10 mouse cellular contexts compared by ENCODE assay signal in genomic region chr14:93474991-93475390, GRCm38 (mm10).
DNase-seq lines count a peak whose midpoint lies in the region; ATAC-seq and TF ChIP-seq lines count a peak whose summit lies in the region.
"Had no signal": no experiment of that assay in that cellular context is flagged by ENCODE, and none has a peak within 500 bp of the region (broad histone marks: within the 10 kb centered on the region; RNA-seq: fewer than 3 reads in every experiment).

No protein-coding gene starts in this region.

- DNase-seq in limb, embryonic 14.5 days (ENCODE audit: low spot score): peak; percentile 64
- no peak for DNase-seq in limb, embryonic 10.5 days (ENCODE audit: low spot score)
- peak; percentile 91 for DNase-seq in brain, adult 2 months (ENCODE audit: low read depth, low spot score)
- peak; percentile 15 for DNase-seq in lung, postnatal 14 days
- DNase-seq in thymus, postnatal 36 days: no peak
- no peak for DNase-seq in midbrain, embryonic 14.5 days

- H3K27me3 ChIP-seq in limb, embryonic 14.5 days (ENCODE audit: control insufficient read depth, insufficient read depth, low read length): no peaks in the 10 kb centered on the region
- no peaks in the 10 kb centered on the region for H3K27me3 ChIP-seq in limb, embryonic 10.5 days (ENCODE audit: low read depth, poor library complexity, severe bottlenecking)
- no peaks in the 10 kb centered on the region for H3K27me3 ChIP-seq in midbrain, embryonic 14.5 days (ENCODE audit: control insufficient read depth, insufficient read depth, low read length)
- H3K27me3 ChIP-seq: embryonic facial prominence, embryonic 12.5 days; stomach, embryonic 15.5 days had no signal

- no peaks in the 10 kb centered on the region for H3K36me3 ChIP-seq in limb, embryonic 14.5 days (ENCODE audit: control insufficient read depth, insufficient read depth, low read length)
- H3K36me3 ChIP-seq in limb, embryonic 10.5 days: no peaks in the 10 kb centered on the region
- H3K36me3 ChIP-seq in midbrain, embryonic 14.5 days (ENCODE audit: control insufficient read depth, insufficient read depth, low read length): no peaks in the 10 kb centered on the region
- H3K36me3 ChIP-seq: embryonic facial prominence, embryonic 12.5 days; stomach, embryonic 15.5 days had no signal

- no peak overlapping the region for H3K4me3 ChIP-seq in limb, embryonic 14.5 days (replicated peaks; ENCODE audit: low read length)
- H3K4me3 ChIP-seq in limb, embryonic 10.5 days: no peak overlapping the region
- no peak overlapping the region for H3K4me3 ChIP-seq in embryonic fibroblast, embryonic 13.5 days (ENCODE audit: insufficient read depth, low read length)
- H3K4me3 ChIP-seq in midbrain, embryonic 14.5 days (replicated peaks; ENCODE audit: low read depth, low read length): no peak overlapping the region
- H3K4me3 ChIP-seq: embryonic facial prominence, embryonic 12.5 days; stomach, embryonic 15.5 days had no signal

- H3K4me2 ChIP-seq in limb, embryonic 14.5 days (replicated peaks; ENCODE audit: low read depth, low read length, severe bottlenecking): no peak overlapping the region
- no peak overlapping the region for H3K4me2 ChIP-seq in midbrain, embryonic 14.5 days (ENCODE audit: low read length)
- H3K4me2 ChIP-seq: embryonic facial prominence, embryonic 12.5 days; liver, embryonic 11.5 days; stomach, embryonic 15.5 days had no signal

- 52% methylated on average over 2 of the region's 2 CpGs for WGBS in limb, embryonic 14.5 days
- WGBS in limb, embryonic 10.5 days: 84% methylated on average over 2 of the region's 2 CpGs
- WGBS in midbrain, embryonic 14.5 days: 74% methylated on average over 2 of the region's 2 CpGs

- no peaks in the 10 kb centered on the region for H3K9me3 ChIP-seq in limb, embryonic 14.5 days (ENCODE audit: control insufficient read depth, low read length)
- no peaks in the 10 kb centered on the region for H3K9me3 ChIP-seq in limb, embryonic 10.5 days (replicated peaks)
- H3K9me3 ChIP-seq in midbrain, embryonic 14.5 days (ENCODE audit: control insufficient read depth, low read length): no peaks in the 10 kb centered on the region
- H3K9me3 ChIP-seq: embryonic facial prominence, embryonic 12.5 days; stomach, embryonic 15.5 days had no signal

- TF ChIP-seq POLR2A in limb, embryonic 14.5 days (IDR thresholded peaks at IDR 0.05; ENCODE audit: borderline replicate concordance, extremely low read depth, insufficient read depth, insufficient read length): no peak
- TF ChIP-seq POLR2A in embryonic fibroblast, embryonic 13.5 days (IDR thresholded peaks at IDR 0.05; ENCODE audit: low read depth, low read length): no peak

- H3K27ac ChIP-seq in limb, embryonic 14.5 days (replicated peaks; ENCODE audit: low read depth, low read length): no peak overlapping the region; the same call in 1 of the 2 replicates
- no peak overlapping the region for H3K27ac ChIP-seq in limb, embryonic 10.5 days
- peak overlapping the region; percentile 75 for H3K27ac ChIP-seq in embryonic fibroblast, embryonic 13.5 days (ENCODE audit: insufficient read depth, low read length)
- no peak overlapping the region for H3K27ac ChIP-seq in midbrain, embryonic 14.5 days (replicated peaks; ENCODE audit: low read depth, low read length)
- H3K27ac ChIP-seq: embryonic facial prominence, embryonic 12.5 days; stomach, embryonic 15.5 days had no signal

- no peak for TF ChIP-seq CTCF in embryonic fibroblast, embryonic 13.5 days (IDR thresholded peaks at IDR 0.05; ENCODE audit: borderline replicate concordance, insufficient read depth, low read length)

- no peak overlapping the region for H3K9ac ChIP-seq in limb, embryonic 14.5 days (ENCODE audit: low read depth, low read length, severe bottlenecking)
- H3K9ac ChIP-seq in midbrain, embryonic 14.5 days (replicated peaks; ENCODE audit: low read length): no peak overlapping the region
- H3K9ac ChIP-seq: embryonic facial prominence, embryonic 12.5 days; stomach, embryonic 15.5 days had no signal

- ATAC-seq in limb, embryonic 14.5 days (ENCODE audit: low FRiP score, low read depth): no peak
- ATAC-seq in midbrain, embryonic 14.5 days (ENCODE audit: low FRiP score, low TSS enrichment): no peak

- no peaks in the 10 kb centered on the region for H3K4me1 ChIP-seq in limb, embryonic 14.5 days (ENCODE audit: control insufficient read depth, insufficient read depth, low read length)
- no peaks in the 10 kb centered on the region for H3K4me1 ChIP-seq in limb, embryonic 10.5 days
- no peaks in the 10 kb centered on the region for H3K4me1 ChIP-seq in embryonic fibroblast, embryonic 13.5 days (ENCODE audit: control insufficient read depth, insufficient read depth, low read length)
- no peaks in the 10 kb centered on the region for H3K4me1 ChIP-seq in midbrain, embryonic 14.5 days (ENCODE audit: control insufficient read depth, insufficient read depth, low read length)
- H3K4me1 ChIP-seq: embryonic facial prominence, embryonic 12.5 days; stomach, embryonic 15.5 days had no signal

Comparison
In these comparisons a context has a peak if more than half of its experiments do, and no peak if none do; other contexts are left out.
1. DNase-seq: peak in limb, embryonic 14.5 days (single experiment), brain, adult 2 months (single experiment) and lung, postnatal 14 days (single experiment); none in limb, embryonic 10.5 days (single experiment), thymus, postnatal 36 days (0 of 2) and midbrain, embryonic 14.5 days (single experiment).